Mouse (Mus musculus): Measurements from ENCODE around the gene Rusc2. TPM values are rescaled to one million over a fixed set of nuclear protein-coding genes. Genes with fewer than 3 reads are reported as not detected.

Gene Rusc2
- polyA plus RNA-seq, 1 experiment from 2014 or later: 37.6 TPM

GRCm38 (mm10) chr4:43441639-43442038 lies 59.9 kb downstream of the Rusc2 start, which contains the start of gene Tesk1:
TSS of gene Tesk1 (plus strand) at chr4:43441939.
- no peaks in the 10 kb centered on the region; the same call in 1 of the 2 replicates for H3K27me3 ChIP-seq
- H3K4me1 ChIP-seq: peaks cover 15% of the 10 kb centered on the region
- ATAC-seq (ENCODE audit: low FRiP score): peak; percentile 1; the same call in 1 of the 2 replicates

GRCm38 (mm10) chr4:43442044-43442443 lies 60.3 kb downstream of the Rusc2 start:
- Histone ChIP-seq H3K9ac (peak overlapping the region; percentile 100), H3K27ac (peak overlapping the region; percentile 90), H3K4me1 (peaks cover 15% of the 10 kb centered on the region), H3K9me3 (no peaks in the 10 kb centered on the region), H3K27me3 (peaks cover under 1% of the 10 kb centered on the region; the same call in 1 of the 2 replicates), H3K4me3 (replicated peaks) (peak overlapping the region; percentile 99), H3K36me3 (replicated peaks) (peaks cover 26% of the 10 kb centered on the region), H3K4me2 (peak overlapping the region; percentile 93)
- ATAC-seq (ENCODE audit: low FRiP score): peak; percentile 93
- WGBS: 0% methylated on average over 33 of the region's 33 CpGs

More at GRCm38 (mm10) chr4:43441639-43442038, 59.9 kb downstream of the Rusc2 start, which contains the start of gene Tesk1:
- H3K9ac ChIP-seq: peak within 1 kb of the TSS; percentile 100
- peaks cover 22% of the 10 kb centered on the region for H3K36me3 ChIP-seq (replicated peaks)
- peak within 1 kb of the TSS; percentile 93 for H3K4me2 ChIP-seq
- H3K4me3 ChIP-seq (replicated peaks): peak within 1 kb of the TSS; percentile 99
- H3K27ac ChIP-seq: peak within 1 kb of the TSS; percentile 90
- H3K9me3 ChIP-seq: no peaks in the 10 kb centered on the region
- 29% methylated on average over 4 of the region's 4 CpGs for WGBS

DNA sequence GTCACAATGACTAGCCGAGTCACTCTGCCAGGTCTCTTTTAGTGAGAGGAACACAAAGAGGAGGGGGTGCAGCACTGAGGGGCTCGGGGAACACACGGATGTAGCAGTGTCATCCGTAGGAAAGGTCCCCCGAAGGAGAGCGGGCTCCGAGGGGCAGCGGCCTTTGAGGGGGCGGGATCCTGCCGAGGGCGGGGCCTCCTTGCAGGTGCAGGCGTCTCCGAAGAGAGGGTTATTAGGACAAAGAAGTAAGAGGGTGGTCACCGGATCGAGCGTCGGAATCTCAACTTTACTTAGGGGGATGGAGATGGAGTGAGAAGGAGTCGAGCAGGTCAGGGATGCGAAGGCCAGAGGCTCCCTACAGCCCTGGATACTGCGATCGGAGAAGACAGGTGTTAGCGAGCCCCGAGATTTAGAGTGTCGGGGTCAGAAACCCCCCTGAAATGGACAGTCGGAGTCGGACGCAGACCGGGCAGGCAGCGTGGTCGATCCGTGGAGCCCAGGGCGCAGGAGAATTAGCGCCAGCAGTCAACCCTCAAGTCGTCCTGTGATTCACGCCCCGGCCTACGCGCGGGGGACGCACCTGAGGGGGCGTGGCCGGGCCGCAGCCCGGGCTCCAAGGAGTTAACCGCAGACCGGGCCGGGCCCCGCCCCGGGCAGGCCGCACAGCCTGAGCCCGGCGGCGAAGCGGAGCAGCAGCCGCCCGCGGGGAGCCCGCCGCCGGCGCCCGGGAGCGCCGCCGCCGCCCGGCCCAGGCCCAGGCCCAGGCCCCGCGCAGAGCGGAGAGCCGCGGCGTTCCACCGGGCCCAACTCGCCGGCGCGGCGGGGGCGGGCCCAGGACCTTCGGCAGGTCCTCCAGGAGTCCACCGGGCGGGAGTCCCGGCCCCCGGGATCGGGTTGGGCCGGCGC lies 60.9 kb downstream of the Rusc2 start:
- Histone ChIP-seq H3K9ac (peak overlapping the region; percentile 100), H3K4me1 (peaks cover 15% of the 10 kb centered on the region), H3K4me2 (peak overlapping the region; percentile 93), H3K27me3 (peaks cover 3% of the 10 kb centered on the region; the same call in 1 of the 2 replicates), H3K36me3 (replicated peaks) (peaks cover 33% of the 10 kb centered on the region), H3K27ac (peak overlapping the region; percentile 90), H3K9me3 (no peaks in the 10 kb centered on the region), H3K4me3 (replicated peaks) (peak overlapping the region; percentile 99)
- peak; percentile 72 for ATAC-seq (ENCODE audit: low FRiP score)
- WGBS: under 1% methylated on average over 82 of the region's 88 CpGs

GRCm38 (mm10) chr4:43443511-43443910 lies 61.7 kb downstream of the Rusc2 start:
- H3K27me3 ChIP-seq: peaks cover 3% of the 10 kb centered on the region; the same call in 1 of the 2 replicates
- peak overlapping the region; percentile 93 for H3K4me2 ChIP-seq
- peaks cover 40% of the 10 kb centered on the region for H3K36me3 ChIP-seq (replicated peaks)
- peaks cover 15% of the 10 kb centered on the region for H3K4me1 ChIP-seq
- H3K27ac ChIP-seq: peak overlapping the region; percentile 90
- under 1% methylated on average over 28 of the region's 28 CpGs for WGBS
- peak; percentile 11 for ATAC-seq (ENCODE audit: low FRiP score)
- peak overlapping the region; percentile 100 for H3K9ac ChIP-seq
- H3K9me3 ChIP-seq: no peaks in the 10 kb centered on the region
- H3K4me3 ChIP-seq (replicated peaks): peak overlapping the region; percentile 99

GRCm38 (mm10) chr4:43447251-43447650 lies 65.5 kb downstream of the Rusc2 start:
- no peak overlapping the region for H3K4me2 ChIP-seq
- H3K4me3 ChIP-seq (replicated peaks): no peak overlapping the region
- H3K27me3 ChIP-seq: peaks cover 10% of the 10 kb centered on the region
- no peaks in the 10 kb centered on the region for H3K9me3 ChIP-seq
- no peak overlapping the region for H3K27ac ChIP-seq
- H3K9ac ChIP-seq: no peak overlapping the region
- H3K4me1 ChIP-seq: peaks cover 15% of the 10 kb centered on the region
- H3K36me3 ChIP-seq (replicated peaks): peaks cover 40% of the 10 kb centered on the region
- WGBS: 93% methylated on average over 13 of the region's 13 CpGs
- no peak for ATAC-seq (ENCODE audit: low FRiP score)

GRCm38 (mm10) chr4:43448554-43448953 lies 66.8 kb downstream of the Rusc2 start:
- H3K4me1 ChIP-seq: peaks cover 22% of the 10 kb centered on the region
- H3K27ac ChIP-seq: no peak overlapping the region
- H3K36me3 ChIP-seq (replicated peaks): peaks cover 40% of the 10 kb centered on the region
- no peak overlapping the region for H3K9ac ChIP-seq
- WGBS: 85% methylated on average over 3 of the region's 3 CpGs
- no peaks in the 10 kb centered on the region for H3K9me3 ChIP-seq
- peaks cover 23% of the 10 kb centered on the region for H3K27me3 ChIP-seq
- no peak overlapping the region for H3K4me2 ChIP-seq
- no peak for ATAC-seq (ENCODE audit: low FRiP score)
- H3K4me3 ChIP-seq (replicated peaks): no peak overlapping the region

- Histone ChIP-seq H3K4me3 (replicated peaks) (no peak overlapping the region), H3K27ac (no peak overlapping the region), H3K4me1 (peaks cover 17% of the 10 kb centered on the region), H3K27me3 (peaks cover 37% of the 10 kb centered on the region), H3K9ac (no peak overlapping the region), H3K36me3 (replicated peaks) (peaks cover 11% of the 10 kb centered on the region), H3K9me3 (no peaks in the 10 kb centered on the region), H3K4me2 (no peak overlapping the region)
- 65% methylated on average over 11 of the region's 11 CpGs for WGBS
- no peak for ATAC-seq (ENCODE audit: low FRiP score)
These were observed 70.5 kb downstream of the Rusc2 start for GRCm38 (mm10) chr4:43452315-43452714.

GRCm38 (mm10) chr4:43453413-43453812 lies 71.6 kb downstream of the Rusc2 start:
- peak overlapping the region; percentile 51 for H3K4me2 ChIP-seq
- peaks cover 17% of the 10 kb centered on the region for H3K4me1 ChIP-seq
- H3K27ac ChIP-seq: no peak overlapping the region
- peaks cover under 1% of the 10 kb centered on the region; the same call in 1 of the 2 replicates for H3K36me3 ChIP-seq (replicated peaks)
- no peak for ATAC-seq (ENCODE audit: low FRiP score)
- H3K9ac ChIP-seq: 0 out of 2 replicates have a peak overlapping the region, but pooled peaks have one; percentile 17
- H3K27me3 ChIP-seq: peaks cover 36% of the 10 kb centered on the region
- H3K4me3 ChIP-seq (replicated peaks): peak overlapping the region; percentile 24
- 1% methylated on average over 18 of the region's 18 CpGs for WGBS
- no peaks in the 10 kb centered on the region for H3K9me3 ChIP-seq

DNA sequence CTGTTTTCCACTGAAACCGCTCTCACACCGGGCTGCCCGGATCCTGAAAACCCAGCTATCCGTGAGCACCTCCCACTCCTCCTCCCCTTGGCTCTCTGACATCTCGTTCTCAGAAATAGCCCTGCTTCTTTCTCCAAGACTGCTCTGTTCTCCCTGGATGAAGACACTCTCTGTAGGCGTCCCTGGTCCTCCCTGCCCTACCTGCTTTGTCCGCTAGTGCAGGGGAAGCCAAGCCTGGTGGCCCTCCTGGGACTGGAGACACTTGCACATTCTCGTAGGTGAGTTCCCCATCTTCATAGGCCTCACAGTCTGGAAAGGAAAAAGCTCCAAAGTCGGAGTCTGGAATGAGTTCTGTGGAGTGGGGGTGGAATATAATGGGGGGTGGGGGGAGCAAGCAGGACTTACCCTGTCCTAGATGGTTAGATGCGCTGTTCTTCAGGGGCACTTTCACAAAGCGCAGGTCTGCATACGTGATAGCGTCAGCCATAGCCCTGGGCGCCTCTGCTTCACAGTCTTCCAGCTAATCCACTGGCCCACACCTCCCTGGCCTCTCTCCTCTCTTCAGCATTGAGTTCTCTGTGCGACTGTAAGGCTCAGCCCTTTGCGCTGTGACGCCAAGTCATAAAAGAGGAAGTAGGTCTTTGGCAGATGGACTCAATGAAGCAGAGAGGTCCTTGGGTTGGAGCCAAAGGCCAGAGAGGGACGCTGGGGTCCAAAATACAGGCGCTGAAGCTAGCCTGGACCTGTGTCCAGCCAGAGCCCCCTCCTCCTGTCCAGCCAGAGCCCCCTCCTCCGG lies 72.5 kb downstream of the Rusc2 start, which contains the start of gene Cd72:
Gene Cd72, minus strand, starts transcription at position 588 of the 796 bp plus-strand sequence.
- H3K36me3 ChIP-seq (replicated peaks): no peaks in the 10 kb centered on the region
- H3K27me3 ChIP-seq: peaks cover 36% of the 10 kb centered on the region
- no peak within 1 kb of the TSS for H3K27ac ChIP-seq
- no peak for ATAC-seq (ENCODE audit: low FRiP score)
- H3K9me3 ChIP-seq: no peaks in the 10 kb centered on the region
- peak within 1 kb of the TSS; percentile 24 for H3K4me3 ChIP-seq (replicated peaks)
- peaks cover 17% of the 10 kb centered on the region for H3K4me1 ChIP-seq
- peak within 1 kb of the TSS; percentile 51 for H3K4me2 ChIP-seq
- H3K9ac ChIP-seq: 0 out of 2 replicates have a peak within 1 kb of the TSS, but pooled peaks have one; percentile 17
- 37% methylated on average over 20 of the region's 20 CpGs for WGBS

DNA sequence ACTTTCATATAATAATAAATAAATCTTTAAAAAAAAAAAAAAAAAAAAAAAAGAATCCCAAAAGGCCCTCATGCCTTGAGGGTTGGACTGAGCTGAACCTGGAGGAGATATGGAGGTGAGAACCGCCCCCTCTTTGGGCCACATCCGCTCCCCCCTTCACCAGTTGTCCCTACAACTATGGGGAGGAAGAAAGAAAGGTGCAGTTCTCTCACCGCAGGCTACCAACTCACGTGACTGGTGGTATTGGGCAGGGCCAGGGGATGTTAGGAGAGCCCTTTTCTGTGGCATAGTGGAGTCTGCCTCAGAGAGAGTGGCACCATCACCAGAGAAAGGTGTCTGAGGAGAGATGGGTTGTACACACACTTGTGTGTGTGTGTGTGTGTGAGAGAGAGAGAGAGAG lies 74.7 kb downstream of the Rusc2 start:
- no peaks in the 10 kb centered on the region for H3K9me3 ChIP-seq
- no peak overlapping the region for H3K9ac ChIP-seq
- no peak overlapping the region for H3K4me2 ChIP-seq
- no peak for ATAC-seq (ENCODE audit: low FRiP score)
- no peaks in the 10 kb centered on the region for H3K36me3 ChIP-seq (replicated peaks)
- H3K4me1 ChIP-seq: peaks cover 17% of the 10 kb centered on the region
- 37% methylated on average over 4 of the region's 4 CpGs for WGBS
- no peak overlapping the region for H3K4me3 ChIP-seq (replicated peaks)
- no peak overlapping the region for H3K27ac ChIP-seq
- peaks cover 36% of the 10 kb centered on the region for H3K27me3 ChIP-seq

DNA sequence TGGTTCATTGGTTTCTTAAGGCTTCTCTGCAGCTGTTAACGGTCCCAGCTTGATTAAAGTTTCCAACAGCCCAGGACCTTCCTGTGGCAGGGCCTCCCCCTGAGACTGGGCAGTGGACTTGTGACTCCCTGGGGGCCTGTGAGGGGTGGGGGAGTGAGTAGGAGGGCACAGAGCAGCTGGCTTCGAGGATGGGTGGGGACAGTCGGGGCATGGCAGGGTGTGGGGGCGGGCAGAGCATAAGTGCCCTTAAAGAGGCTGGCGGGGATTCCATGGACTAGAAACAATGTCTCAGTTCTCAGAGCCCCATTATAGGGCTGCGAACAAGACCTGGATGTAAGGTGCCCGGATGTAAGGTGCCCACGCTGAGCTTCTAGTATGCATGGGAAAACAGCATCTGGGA lies 75.3 kb downstream of the Rusc2 start:
- no peak overlapping the region for H3K4me3 ChIP-seq (replicated peaks)
- ATAC-seq (ENCODE audit: low FRiP score): no peak

GRCm38 (mm10) chr4:43463102-43463501 lies 81.3 kb downstream of the Rusc2 start:
- Histone ChIP-seq H3K9ac (no peak overlapping the region), H3K36me3 (replicated peaks) (no peaks in the 10 kb centered on the region), H3K9me3 (no peaks in the 10 kb centered on the region), H3K27me3 (no peaks in the 10 kb centered on the region), H3K4me3 (replicated peaks) (no peak overlapping the region), H3K4me2 (no peak overlapping the region), H3K27ac (no peak overlapping the region), H3K4me1 (no peaks in the 10 kb centered on the region)
- WGBS: 96% methylated on average over 5 of the region's 5 CpGs
- ATAC-seq (ENCODE audit: low FRiP score): no peak

More for the DNA sequence above, 75.3 kb downstream of the Rusc2 start:
- Histone ChIP-seq H3K9ac (no peak overlapping the region), H3K36me3 (replicated peaks) (no peaks in the 10 kb centered on the region), H3K4me2 (no peak overlapping the region), H3K27me3 (peaks cover 31% of the 10 kb centered on the region), H3K9me3 (no peaks in the 10 kb centered on the region), H3K4me1 (peaks cover 17% of the 10 kb centered on the region), H3K27ac (no peak overlapping the region)
- 28% methylated on average over 8 of the region's 8 CpGs for WGBS

Data from forebrain, embryonic 12.5 days (tissue).